Mouse (Mus musculus) Patski (cell line): Measurements from ENCODE around the gene Immp2l. TPM values are rescaled to one million over a fixed set of nuclear protein-coding genes. Genes with fewer than 3 reads are reported as not detected.
"Not testable (repeated sequence)": the region's sequence is repeated elsewhere in the genome, so short reads cannot be mapped to it uniquely, and the experiment has no call there.

Experiments
- ATAC-seq: fragments of 100-300 bp; one replicate; pipeline ENCODE4 v1.8.0; 2021
- CTCF ChIA-PET: fragments of 350-600 bp; sonication (Branson Sonifier 250); formaldehyde crosslinking; loops from one replicate; lab custom pipeline; 2022; ENCODE audit warnings: inconsistent platforms; lab: Charles Lee
- POLR2A ChIA-PET: fragments of 350-600 bp; sonication (Branson Sonifier 250); formaldehyde crosslinking; loops from one replicate; lab custom pipeline; 2022; ENCODE audit warnings: antibody characterized with exemption, inconsistent platforms; lab: Charles Lee
- DNase-seq: peaks from one replicate; pipeline ENCODE4 v3.0.0-alpha.2; 2011; ENCODE audit warnings: low read depth, low spot score
- H3K27me3 ChIP-seq: fragments of 371-371 bp; one replicate; pipeline ENCODE4 v1.5.1; 2021
- CTCF ChIP-seq: fragments of 100-300 bp; IDR thresholded peaks from one replicate; pipeline ENCODE4 v1.5.1; 2021
- in situ Hi-C: fragments of 300-500 bp; cut with MboI; formaldehyde crosslinking; loops from 3 replicates; pipeline ENCODE4 v1.11.1; 2018; ENCODE audit warnings: low pct_unique_long_range_greater_than_20kb, mixed read lengths
- polyA plus RNA-seq: library from polyadenylated mRNA; unstranded; gene quantifications from one replicate; pipeline ENCODE4 v1.2.3, GENCODE M21; 2021

Immp2l gene
- polyA plus RNA-seq, 1 experiment from 2014 or later: 21.6 TPM

- H3K27me3 ChIP-seq: no peaks in the 10 kb centered on the region
- TF ChIP-seq CTCF: no peak
- DNase-seq (no peak), ATAC-seq (no peak)
- in situ Hi-C loops: no loop called here
- CTCF ChIA-PET: no interaction called here
- POLR2A ChIA-PET: no interaction called here
These were observed 805.6 kb downstream of the Immp2l start for GRCm38 (mm10) chr12:41829517-41829916.

- H3K27me3 ChIP-seq: no peaks in the 10 kb centered on the region
- in situ Hi-C loops: no loop called here
- DNase-seq (no peak), ATAC-seq (no peak)
- TF ChIP-seq CTCF: no peak
- ChIA-PET POLR2A (no interaction called here), CTCF (no interaction called here)
These were observed 807.8 kb downstream of the Immp2l start for GRCm38 (mm10) chr12:41831731-41832130.

- in situ Hi-C loops: no loop called here
- POLR2A ChIA-PET: no interaction called here
- TF ChIP-seq CTCF: no peak
- DNase-seq (no peak), ATAC-seq (no peak)
- CTCF ChIA-PET: no interaction called here
- no peaks in the 10 kb centered on the region for H3K27me3 ChIP-seq
These were observed 810.8 kb downstream of the Immp2l start for GRCm38 (mm10) chr12:41834646-41835045.

- H3K27me3 ChIP-seq: no peaks in the 10 kb centered on the region
- ATAC-seq (no peak), DNase-seq (no peak)
- CTCF ChIA-PET: interaction anchor here (0.9 kb wide), 1 partner anchor 9 kb away, joined by 3 read pairs; no protein-coding TSS in a partner anchor
- TF ChIP-seq CTCF: no peak
- in situ Hi-C loops: no loop called here
- POLR2A ChIA-PET: no interaction called here
These were observed 814.5 kb downstream of the Immp2l start for GRCm38 (mm10) chr12:41838334-41838847.

GRCm38 (mm10) chr12:41839241-41839640, 815.4 kb downstream of the Immp2l start:
- ChIA-PET CTCF (no interaction called here), POLR2A (no interaction called here)
- in situ Hi-C loops: no loop called here
- ATAC-seq: no peak
- no peak for DNase-seq
- TF ChIP-seq CTCF: no peak
- H3K27me3 ChIP-seq: no peaks in the 10 kb centered on the region

GRCm38 (mm10) chr12:41842694-41843329, 818.9 kb downstream of the Immp2l start:
- no peaks in the 10 kb centered on the region for H3K27me3 ChIP-seq
- DNase-seq (no peak), ATAC-seq (no peak)
- ChIA-PET POLR2A (no interaction called here), CTCF (no interaction called here)
- no peak for TF ChIP-seq CTCF
- in situ Hi-C loops: no loop called here

- no peak for ATAC-seq
- H3K27me3 ChIP-seq: no peaks in the 10 kb centered on the region
- ChIA-PET CTCF (no interaction called here), POLR2A (no interaction called here)
- in situ Hi-C loops: no loop called here
- TF ChIP-seq CTCF: no peak
- DNase-seq: no peak
These were observed 828.1 kb downstream of the Immp2l start for GRCm38 (mm10) chr12:41851896-41852470.

- H3K27me3 ChIP-seq, CTCF ChIA-PET, POLR2A ChIA-PET, DNase-seq, in situ Hi-C loops, ATAC-seq: not testable (repeated sequence)
These were observed 835.8 kb downstream of the Immp2l start for GRCm38 (mm10) chr12:41859652-41860051.

GRCm38 (mm10) chr12:41868317-41868716, 844.4 kb downstream of the Immp2l start:
- ATAC-seq (no peak), DNase-seq (no peak)
- no peaks in the 10 kb centered on the region for H3K27me3 ChIP-seq
- POLR2A ChIA-PET: no interaction called here
- TF ChIP-seq CTCF: no peak
- CTCF ChIA-PET: no interaction called here
- in situ Hi-C loops: no loop called here

GRCm38 (mm10) chr12:41874015-41874414, 850.1 kb downstream of the Immp2l start:
- ChIA-PET POLR2A (no interaction called here), CTCF (no interaction called here)
- no peaks in the 10 kb centered on the region for H3K27me3 ChIP-seq
- ATAC-seq: no peak
- TF ChIP-seq CTCF: no peak
- no peak for DNase-seq
- in situ Hi-C loops: no loop called here

GRCm38 (mm10) chr12:41877292-41877959, 853.5 kb downstream of the Immp2l start:
- POLR2A ChIA-PET: no interaction called here
- no peaks in the 10 kb centered on the region for H3K27me3 ChIP-seq
- DNase-seq (no peak), ATAC-seq (no peak)
- CTCF ChIA-PET: interaction anchor here (1.3 kb wide), 1 partner anchor 14 kb away, joined by 3 read pairs; no protein-coding TSS in a partner anchor
- TF ChIP-seq CTCF: no peak
- in situ Hi-C loops: no loop called here
